Mouse (Mus musculus): ENCODE results near the gene Rab5a. TPM values are rescaled to one million over a fixed set of nuclear protein-coding genes. Genes with fewer than 3 reads are reported as not detected.

Rab5a gene
- polyA plus RNA-seq, 1 experiment, result 14.2 TPM

GRCm38 (mm10) chr17:53478066-53478857 lies 772 bp upstream of the Rab5a start:
- WGBS, result 9% methylated on average over 15 of the region's 15 CpGs
- DNase-seq, result no peak
- TF ChIP-seq CTCF (conservative IDR thresholded peaks at IDR 0.05; ENCODE audit: insufficient read depth, insufficient read length, low read depth, low read length) (no peak), POLR2A (IDR thresholded peaks at IDR 0.05; ENCODE audit: low read depth, low read length) (no peak)
- Histone ChIP-seq H3K27ac (ENCODE audit: insufficient read depth, low read depth, low read length) (peak overlapping the region; percentile 96), H3K36me3 (ENCODE audit: control insufficient read depth, insufficient read depth, low read length) (no peaks in the 10 kb centered on the region), H3K27me3 (replicated peaks; ENCODE audit: control insufficient read depth, insufficient read depth, low read length) (no peaks in the 10 kb centered on the region), H3K4me1 (ENCODE audit: control insufficient read depth, insufficient read depth, low read length) (peaks cover 11% of the 10 kb centered on the region; the same call in 1 of the 2 replicates), H3K4me3 (ENCODE audit: insufficient read depth, low read depth, low read length) (peak overlapping the region; percentile 86)

- peak; percentile 58 for DNase-seq
- WGBS, result under 1% methylated on average over 33 of the region's 33 CpGs
- H3K36me3 ChIP-seq (ENCODE audit: control insufficient read depth, insufficient read depth, low read length), result peaks cover 4% of the 10 kb centered on the region; the same call in 1 of the 2 replicates
- peak overlapping the region; percentile 98 for H3K27ac ChIP-seq (ENCODE audit: insufficient read depth, low read depth, low read length)
- peaks cover 11% of the 10 kb centered on the region; the same call in 1 of the 2 replicates for H3K4me1 ChIP-seq (ENCODE audit: control insufficient read depth, insufficient read depth, low read length)
- H3K27me3 ChIP-seq (replicated peaks; ENCODE audit: control insufficient read depth, insufficient read depth, low read length), result no peaks in the 10 kb centered on the region
- peak overlapping the region; percentile 86 for H3K4me3 ChIP-seq (ENCODE audit: insufficient read depth, low read depth, low read length)
- TF ChIP-seq POLR2A (IDR thresholded peaks at IDR 0.05; ENCODE audit: low read depth, low read length) (no peak), CTCF (conservative IDR thresholded peaks at IDR 0.05; ENCODE audit: insufficient read depth, insufficient read length, low read depth, low read length) (no peak)
Observed at GRCm38 (mm10) chr17:53479604-53480041, 589 bp downstream of the Rab5a start.

GRCm38 (mm10) chr17:53480433-53480832 lies 1.4 kb downstream of the Rab5a start:
- TF ChIP-seq POLR2A (IDR thresholded peaks at IDR 0.05; ENCODE audit: low read depth, low read length) (no peak), CTCF (conservative IDR thresholded peaks at IDR 0.05; ENCODE audit: insufficient read depth, insufficient read length, low read depth, low read length) (no peak)
- Histone ChIP-seq H3K4me1 (ENCODE audit: control insufficient read depth, insufficient read depth, low read length) (peaks cover 11% of the 10 kb centered on the region; the same call in 1 of the 2 replicates), H3K27ac (ENCODE audit: insufficient read depth, low read depth, low read length) (no peak overlapping the region), H3K4me3 (ENCODE audit: insufficient read depth, low read depth, low read length) (peak overlapping the region; percentile 86), H3K36me3 (ENCODE audit: control insufficient read depth, insufficient read depth, low read length) (peaks cover 5% of the 10 kb centered on the region; the same call in 1 of the 2 replicates), H3K27me3 (replicated peaks; ENCODE audit: control insufficient read depth, insufficient read depth, low read length) (no peaks in the 10 kb centered on the region)
- DNase-seq, result no peak
- WGBS, result 24% methylated on average over 7 of the region's 7 CpGs

- Histone ChIP-seq H3K4me1 (ENCODE audit: control insufficient read depth, insufficient read depth, low read length) (no peaks in the 10 kb centered on the region), H3K27ac (ENCODE audit: insufficient read depth, low read depth, low read length) (no peak overlapping the region), H3K4me3 (ENCODE audit: insufficient read depth, low read depth, low read length) (no peak overlapping the region), H3K27me3 (replicated peaks; ENCODE audit: control insufficient read depth, insufficient read depth, low read length) (no peaks in the 10 kb centered on the region), H3K36me3 (ENCODE audit: control insufficient read depth, insufficient read depth, low read length) (peaks cover 6% of the 10 kb centered on the region)
- no peak for TF ChIP-seq CTCF (conservative IDR thresholded peaks at IDR 0.05; ENCODE audit: insufficient read depth, insufficient read length, low read depth, low read length)
- TF ChIP-seq POLR2A (IDR thresholded peaks at IDR 0.05; ENCODE audit: low read depth, low read length), result no peak
- WGBS, result 79% methylated on average over 4 of the region's 4 CpGs
- no peak for DNase-seq
Observed at GRCm38 (mm10) chr17:53488291-53489006, 9.4 kb downstream of the Rab5a start.

GRCm38 (mm10) chr17:53489007-53489378 lies 10.0 kb downstream of the Rab5a start:
- H3K4me1 ChIP-seq (ENCODE audit: control insufficient read depth, insufficient read depth, low read length), result no peaks in the 10 kb centered on the region
- H3K36me3 ChIP-seq (ENCODE audit: control insufficient read depth, insufficient read depth, low read length), result peaks cover 5% of the 10 kb centered on the region
- TF ChIP-seq CTCF (conservative IDR thresholded peaks at IDR 0.05; ENCODE audit: insufficient read depth, insufficient read length, low read depth, low read length) (no peak), POLR2A (IDR thresholded peaks at IDR 0.05; ENCODE audit: low read depth, low read length) (no peak)
- no peak for DNase-seq
- 89% methylated on average over 1 of the region's 1 CpGs for whole genome bisulfite sequencing
- H3K27me3 ChIP-seq (replicated peaks; ENCODE audit: control insufficient read depth, insufficient read depth, low read length), result no peaks in the 10 kb centered on the region
- no peak overlapping the region for H3K27ac ChIP-seq (ENCODE audit: insufficient read depth, low read depth, low read length)
- no peak overlapping the region for H3K4me3 ChIP-seq (ENCODE audit: insufficient read depth, low read depth, low read length)

GRCm38 (mm10) chr17:53502966-53503365 lies 23.9 kb downstream of the Rab5a start:
- WGBS, result 95% methylated on average over 2 of the region's 2 CpGs
- H3K27me3 ChIP-seq (replicated peaks; ENCODE audit: control insufficient read depth, insufficient read depth, low read length), result no peaks in the 10 kb centered on the region
- peaks cover 6% of the 10 kb centered on the region for H3K36me3 ChIP-seq (ENCODE audit: control insufficient read depth, insufficient read depth, low read length)
- no peaks in the 10 kb centered on the region for H3K4me1 ChIP-seq (ENCODE audit: control insufficient read depth, insufficient read depth, low read length)
- H3K4me3 ChIP-seq (ENCODE audit: insufficient read depth, low read depth, low read length), result no peak overlapping the region
- TF ChIP-seq POLR2A (IDR thresholded peaks at IDR 0.05; ENCODE audit: low read depth, low read length) (no peak), CTCF (conservative IDR thresholded peaks at IDR 0.05; ENCODE audit: insufficient read depth, insufficient read length, low read depth, low read length) (no peak)
- no peak for DNase-seq
- no peak overlapping the region for H3K27ac ChIP-seq (ENCODE audit: insufficient read depth, low read depth, low read length)

All from kidney, adult 2 months (tissue).